Mouse (Mus musculus): ENCODE data around the gene Ube4b. TPM values are rescaled to one million over a fixed set of nuclear protein-coding genes. Genes with fewer than 3 reads are reported as not detected.

Ube4b gene
- polyA plus RNA-seq, 1 experiment from 2014 or later = 49.5 TPM

DNA sequence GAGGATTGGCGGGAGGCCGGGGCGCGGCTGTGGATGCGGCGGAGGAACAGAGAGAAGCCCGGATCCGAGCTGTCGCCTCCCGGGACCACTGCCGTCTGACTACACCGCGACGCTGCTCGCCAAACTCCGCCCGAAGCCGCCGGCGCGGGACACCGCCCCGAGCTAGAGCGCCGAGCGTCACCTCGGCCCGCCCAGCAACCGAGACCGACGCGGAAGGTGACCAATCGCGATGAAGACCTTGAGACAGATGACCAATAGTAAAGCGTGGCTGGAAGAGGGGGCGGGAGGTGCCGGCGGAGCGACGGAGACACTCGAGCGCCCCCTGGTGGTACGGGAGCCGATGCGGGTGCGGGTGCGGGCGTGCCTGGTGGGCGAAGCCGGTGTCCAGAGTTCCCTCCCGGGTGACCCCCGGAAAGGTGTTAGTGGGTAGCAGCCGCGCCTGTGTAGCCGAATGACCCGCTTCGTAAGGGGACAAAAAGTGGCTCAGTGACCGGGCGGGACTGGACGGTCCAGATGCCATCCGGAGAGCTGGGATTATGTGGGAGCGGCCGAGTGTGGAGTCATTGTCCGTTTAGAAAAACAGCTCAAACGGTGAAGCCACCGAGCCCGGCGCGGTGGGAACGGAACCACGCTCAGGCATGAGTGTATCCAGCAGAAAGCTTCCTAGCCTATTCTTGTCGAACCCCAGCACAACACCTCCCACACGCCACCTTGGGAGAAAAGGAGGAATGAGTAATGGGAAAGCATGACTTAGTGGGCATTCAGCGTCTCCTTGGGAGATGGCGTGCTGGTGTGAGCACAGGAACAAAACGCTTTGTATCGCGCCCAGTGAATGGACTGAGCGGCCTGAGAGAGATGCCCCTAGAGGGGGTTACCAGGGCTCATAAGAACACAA is 118.7 kb downstream of the Ube4b start, which contains the start of gene Kif1b:
TSS of gene Kif1b (minus strand) at position 98 of the 895 bp plus-strand sequence.
- under 1% methylated on average over 79 of the region's 79 CpGs for WGBS
- H3K9ac ChIP-seq (ENCODE audit: low read length) = peak within 1 kb of the TSS; percentile 89

DNA sequence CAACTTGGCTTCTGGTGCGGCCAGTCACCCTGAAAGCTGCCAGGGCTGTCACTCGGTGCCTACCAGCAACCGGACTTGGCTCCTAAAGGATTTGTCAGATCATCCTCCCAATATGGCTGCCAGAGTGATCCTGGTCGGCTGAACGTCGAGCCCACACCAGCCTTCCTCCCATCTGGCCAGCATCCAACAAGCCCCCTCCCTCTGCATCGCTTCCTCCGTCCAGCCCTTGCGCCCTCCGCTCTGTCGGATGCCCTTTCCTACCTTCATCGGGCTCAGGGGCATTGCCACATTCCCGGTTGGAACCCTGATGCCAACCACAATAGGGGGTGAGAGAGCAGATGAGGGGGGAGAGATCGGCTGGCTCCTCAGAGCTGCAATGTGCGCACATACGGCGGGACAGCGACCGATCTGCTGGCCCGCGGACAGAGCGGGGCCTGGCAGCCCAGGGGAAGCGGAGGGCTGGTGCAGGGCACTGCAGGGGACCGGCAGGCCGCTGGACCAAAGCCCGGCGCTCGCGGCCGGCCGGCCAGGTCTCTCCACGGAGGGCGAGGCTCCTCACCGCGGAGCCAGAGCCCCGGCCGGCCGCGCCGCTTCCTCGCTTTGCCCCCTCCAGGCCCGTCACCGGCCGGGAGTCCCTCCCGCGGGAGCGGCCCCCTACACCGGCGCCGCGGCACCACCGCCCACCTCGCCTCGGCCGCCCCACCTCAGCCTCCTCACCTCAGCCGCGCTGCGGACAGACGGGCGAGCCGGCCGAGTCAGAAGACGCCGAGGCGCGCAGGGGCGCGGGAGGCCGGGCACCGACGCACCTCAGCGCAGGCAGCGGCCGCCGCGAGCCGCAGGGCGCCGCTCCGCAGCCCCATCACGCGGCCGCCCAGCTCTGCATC is 119.6 kb downstream of the Ube4b start:
- Histone ChIP-seq H3K27ac (replicated peaks; ENCODE audit: low read depth, low read length) (peak overlapping the region; percentile 83), H3K9ac (ENCODE audit: low read length) (peak overlapping the region; percentile 89), H3K27me3 (ENCODE audit: control insufficient read depth, insufficient read depth, low read length) (no peaks in the 10 kb centered on the region), H3K36me3 (ENCODE audit: control insufficient read depth, insufficient read depth, low read length) (no peaks in the 10 kb centered on the region), H3K4me3 (ENCODE audit: low read depth, low read length) (peak overlapping the region; percentile 94), H3K9me3 (ENCODE audit: control insufficient read depth, low read length) (no peaks in the 10 kb centered on the region), H3K4me1 (ENCODE audit: control insufficient read depth, insufficient read depth, low read length) (0 out of 2 replicates have a peak, but pooled peaks cover 4% of the 10 kb centered on the region), H3K4me2 (ENCODE audit: low read depth, severe bottlenecking) (peak overlapping the region; percentile 65)
- DNase-seq (ENCODE audit: low spot score) (peak; percentile 70), ATAC-seq (ENCODE audit: insufficient number of reproducible peaks, low FRiP score, low TSS enrichment, low read depth) (peak; percentile 65)
- WGBS = under 1% methylated on average over 61 of the region's 83 CpGs

More for the DNA sequence above, 118.7 kb downstream of the Ube4b start, which contains the start of gene Kif1b:
- 0 out of 2 replicates have a peak, but pooled peaks cover 4% of the 10 kb centered on the region for H3K4me1 ChIP-seq (ENCODE audit: control insufficient read depth, insufficient read depth, low read length)
- peak within 1 kb of the TSS; percentile 65 for H3K4me2 ChIP-seq (ENCODE audit: low read depth, severe bottlenecking)
- DNase-seq (ENCODE audit: low spot score) = peak; percentile 100
- no peaks in the 10 kb centered on the region for H3K27me3 ChIP-seq (ENCODE audit: control insufficient read depth, insufficient read depth, low read length)
- peak; percentile 97 for ATAC-seq (ENCODE audit: insufficient number of reproducible peaks, low FRiP score, low TSS enrichment, low read depth)
- peak within 1 kb of the TSS; percentile 94 for H3K4me3 ChIP-seq (ENCODE audit: low read depth, low read length)
- H3K36me3 ChIP-seq (ENCODE audit: control insufficient read depth, insufficient read depth, low read length) = no peaks in the 10 kb centered on the region
- peak within 1 kb of the TSS; percentile 83 for H3K27ac ChIP-seq (replicated peaks; ENCODE audit: low read depth, low read length)
- H3K9me3 ChIP-seq (ENCODE audit: control insufficient read depth, low read length) = no peaks in the 10 kb centered on the region

DNA sequence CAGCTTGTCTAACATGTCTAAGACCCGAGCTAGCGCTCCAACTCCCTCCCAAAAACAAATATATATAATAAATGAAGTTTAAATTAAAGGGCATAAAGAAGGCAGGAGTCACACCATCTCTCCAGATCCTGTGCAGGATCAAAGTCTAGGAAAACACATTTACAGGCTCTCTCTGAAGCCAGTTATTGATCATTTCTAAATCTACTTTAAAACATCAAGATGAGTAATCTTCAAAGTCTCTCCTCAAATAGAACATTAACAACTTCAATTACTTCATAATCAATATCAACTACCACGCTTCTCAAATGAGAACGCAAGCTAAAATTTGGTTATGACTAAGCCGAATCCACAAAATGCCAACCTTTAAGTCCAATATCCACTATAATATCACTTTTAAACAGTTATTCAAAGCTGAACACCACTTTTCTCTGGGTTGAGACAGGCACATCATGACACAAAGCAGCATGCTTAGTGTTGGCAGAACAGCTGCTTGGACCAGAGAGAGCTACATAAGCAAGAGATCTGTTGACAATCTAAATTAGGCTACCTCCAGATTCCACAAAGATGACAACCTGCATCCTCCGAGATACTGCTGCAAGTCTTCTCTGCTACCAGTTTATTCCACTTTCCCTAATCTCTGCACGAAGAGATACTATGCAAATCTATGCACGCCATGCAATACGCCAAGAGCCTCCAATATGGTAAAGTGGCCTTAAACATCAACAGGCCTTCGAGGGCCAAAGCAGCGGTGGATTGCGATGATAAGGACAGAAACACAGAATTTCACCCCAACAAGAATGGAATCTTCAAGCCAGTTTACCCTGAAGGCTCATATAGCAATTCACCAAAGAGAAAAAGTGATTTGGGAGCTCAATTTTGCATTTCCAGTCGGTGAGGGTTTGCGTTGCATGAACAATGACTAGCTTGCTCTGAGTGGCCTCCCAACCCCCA is 120.5 kb downstream of the Ube4b start:
- Histone ChIP-seq H3K27me3 (ENCODE audit: control insufficient read depth, insufficient read depth, low read length) (no peaks in the 10 kb centered on the region), H3K4me2 (ENCODE audit: low read depth, severe bottlenecking) (peak overlapping the region; percentile 65), H3K27ac (replicated peaks; ENCODE audit: low read depth, low read length) (no peak overlapping the region), H3K4me3 (ENCODE audit: low read depth, low read length) (peak overlapping the region; percentile 94), H3K9me3 (ENCODE audit: control insufficient read depth, low read length) (no peaks in the 10 kb centered on the region), H3K36me3 (ENCODE audit: control insufficient read depth, insufficient read depth, low read length) (no peaks in the 10 kb centered on the region), H3K9ac (ENCODE audit: low read length) (peak overlapping the region; percentile 89), H3K4me1 (ENCODE audit: control insufficient read depth, insufficient read depth, low read length) (0 out of 2 replicates have a peak, but pooled peaks cover 8% of the 10 kb centered on the region)
- 50% methylated on average over 14 of the region's 14 CpGs for WGBS
- ATAC-seq (ENCODE audit: insufficient number of reproducible peaks, low FRiP score, low TSS enrichment, low read depth) (no peak), DNase-seq (ENCODE audit: low spot score) (no peak)

DNA sequence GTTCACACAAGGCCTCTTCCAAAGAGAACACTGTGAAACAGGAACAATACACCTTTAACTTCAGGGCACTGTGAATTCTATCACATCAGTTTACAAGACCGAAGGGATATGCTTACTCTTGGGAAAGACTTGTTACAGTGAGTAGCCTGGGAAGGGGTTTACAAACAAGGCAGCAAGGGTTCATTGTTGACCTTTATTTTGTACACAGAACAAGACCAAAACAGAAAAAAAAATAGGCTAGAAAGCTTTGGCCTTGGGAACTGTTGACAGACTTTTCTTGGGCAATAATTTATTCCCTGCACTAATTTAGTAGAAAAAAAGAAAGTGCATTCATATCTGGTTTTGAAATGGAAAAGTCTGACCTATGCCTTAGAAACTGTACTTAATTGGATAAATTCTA is 122.1 kb downstream of the Ube4b start:
- H3K4me2 ChIP-seq (ENCODE audit: low read depth, severe bottlenecking) = no peak overlapping the region
- H3K9me3 ChIP-seq (ENCODE audit: control insufficient read depth, low read length) = no peaks in the 10 kb centered on the region
- H3K27ac ChIP-seq (replicated peaks; ENCODE audit: low read depth, low read length) = no peak overlapping the region
- H3K36me3 ChIP-seq (ENCODE audit: control insufficient read depth, insufficient read depth, low read length) = no peaks in the 10 kb centered on the region
- 85% methylated on average over 1 of the region's 1 CpGs for WGBS
- no peaks in the 10 kb centered on the region for H3K27me3 ChIP-seq (ENCODE audit: control insufficient read depth, insufficient read depth, low read length)
- DNase-seq (ENCODE audit: low spot score) (no peak), ATAC-seq (ENCODE audit: insufficient number of reproducible peaks, low FRiP score, low TSS enrichment, low read depth) (no peak)
- H3K4me1 ChIP-seq (ENCODE audit: control insufficient read depth, insufficient read depth, low read length) = 0 out of 2 replicates have a peak, but pooled peaks cover 8% of the 10 kb centered on the region
- H3K9ac ChIP-seq (ENCODE audit: low read length) = no peak overlapping the region
- no peak overlapping the region for H3K4me3 ChIP-seq (ENCODE audit: low read depth, low read length)

DNA sequence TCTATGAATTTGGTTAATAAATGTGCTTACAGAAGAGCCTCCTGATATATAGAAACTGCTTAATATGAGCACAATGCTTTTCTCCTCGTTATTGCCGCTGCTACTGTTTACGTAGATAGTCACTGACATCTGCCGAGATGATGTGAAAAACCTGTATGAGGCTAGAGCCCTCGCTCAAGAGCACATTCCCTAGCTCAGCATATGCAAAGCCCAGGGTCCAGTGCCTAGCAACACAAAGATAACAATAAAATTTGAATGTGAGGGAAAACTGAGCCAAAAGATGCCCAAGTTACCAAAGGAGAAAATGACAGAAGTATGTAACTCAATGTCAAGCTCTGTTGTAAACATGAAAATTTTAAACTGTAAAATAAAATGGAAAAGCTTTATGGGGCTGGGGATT is 123.0 kb downstream of the Ube4b start:
- Histone ChIP-seq H3K36me3 (ENCODE audit: control insufficient read depth, insufficient read depth, low read length) (no peaks in the 10 kb centered on the region), H3K4me1 (ENCODE audit: control insufficient read depth, insufficient read depth, low read length) (0 out of 2 replicates have a peak, but pooled peaks cover 8% of the 10 kb centered on the region)
- no peak for ATAC-seq (ENCODE audit: insufficient number of reproducible peaks, low FRiP score, low TSS enrichment, low read depth)

DNA sequence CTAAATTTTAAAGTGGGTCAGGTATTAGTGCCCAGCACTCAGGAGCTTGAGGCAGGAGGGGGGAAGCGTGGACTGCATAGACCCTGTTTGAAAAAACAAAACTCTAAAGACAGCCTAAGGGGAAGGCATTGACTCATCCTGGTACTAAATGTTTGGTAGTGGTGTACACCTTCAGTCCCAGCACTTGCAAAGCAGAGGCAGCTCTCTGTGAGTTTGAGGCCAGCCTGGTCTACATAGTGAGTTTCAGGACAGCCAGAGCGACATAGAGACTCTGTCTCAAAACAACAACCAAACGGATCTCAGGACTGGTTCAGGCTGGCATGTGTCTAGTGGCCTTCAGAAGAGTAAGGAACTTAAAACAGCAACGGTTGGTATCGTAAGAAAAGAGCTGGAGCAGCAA is 123.8 kb downstream of the Ube4b start:
- Histone ChIP-seq H3K36me3 (ENCODE audit: control insufficient read depth, insufficient read depth, low read length) (no peaks in the 10 kb centered on the region), H3K27me3 (ENCODE audit: control insufficient read depth, insufficient read depth, low read length) (no peaks in the 10 kb centered on the region), H3K4me2 (ENCODE audit: low read depth, severe bottlenecking) (no peak overlapping the region), H3K9me3 (ENCODE audit: control insufficient read depth, low read length) (no peaks in the 10 kb centered on the region), H3K9ac (ENCODE audit: low read length) (no peak overlapping the region), H3K4me1 (ENCODE audit: control insufficient read depth, insufficient read depth, low read length) (0 out of 2 replicates have a peak, but pooled peaks cover 8% of the 10 kb centered on the region), H3K4me3 (ENCODE audit: low read depth, low read length) (no peak overlapping the region), H3K27ac (replicated peaks; ENCODE audit: low read depth, low read length) (no peak overlapping the region)
- 85% methylated on average over 5 of the region's 5 CpGs for WGBS
- no peak for ATAC-seq (ENCODE audit: insufficient number of reproducible peaks, low FRiP score, low TSS enrichment, low read depth)
- no peak for DNase-seq (ENCODE audit: low spot score)

More for the DNA sequence above, 123.0 kb downstream of the Ube4b start:
- Histone ChIP-seq H3K9me3 (ENCODE audit: control insufficient read depth, low read length) (no peaks in the 10 kb centered on the region), H3K9ac (ENCODE audit: low read length) (no peak overlapping the region), H3K4me2 (ENCODE audit: low read depth, severe bottlenecking) (no peak overlapping the region), H3K4me3 (ENCODE audit: low read depth, low read length) (no peak overlapping the region), H3K27ac (replicated peaks; ENCODE audit: low read depth, low read length) (no peak overlapping the region), H3K27me3 (ENCODE audit: control insufficient read depth, insufficient read depth, low read length) (no peaks in the 10 kb centered on the region)
- no peak for DNase-seq (ENCODE audit: low spot score)
- 84% methylated on average over 5 of the region's 5 CpGs for WGBS

DNA sequence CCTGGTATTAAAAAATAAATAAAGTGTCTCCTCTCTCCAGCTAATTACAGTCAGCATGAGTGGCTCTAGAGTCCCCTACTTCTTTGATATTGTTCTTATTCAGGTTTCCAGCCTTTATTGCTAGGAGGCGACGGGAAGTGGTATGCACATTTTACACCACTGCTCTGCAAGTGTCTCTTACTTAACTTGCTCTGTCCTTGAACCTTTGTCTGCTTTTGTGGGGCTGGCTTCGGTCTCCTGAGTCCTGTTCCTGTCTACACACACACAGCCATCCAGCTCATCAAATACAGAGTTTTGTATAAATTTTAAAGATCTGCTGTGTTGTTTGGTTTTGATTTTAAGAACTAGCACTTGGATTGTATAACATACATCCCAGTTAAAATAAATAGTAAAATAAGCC is 124.4 kb downstream of the Ube4b start:
- H3K4me3 ChIP-seq (ENCODE audit: low read depth, low read length) = no peak overlapping the region
- no peaks in the 10 kb centered on the region for H3K27me3 ChIP-seq (ENCODE audit: control insufficient read depth, insufficient read depth, low read length)
- no peak for DNase-seq (ENCODE audit: low spot score)
- no peak overlapping the region for H3K9ac ChIP-seq (ENCODE audit: low read length)
- WGBS = 78% methylated on average over 3 of the region's 3 CpGs
- H3K4me1 ChIP-seq (ENCODE audit: control insufficient read depth, insufficient read depth, low read length) = 0 out of 2 replicates have a peak, but pooled peaks cover 8% of the 10 kb centered on the region
- H3K4me2 ChIP-seq (ENCODE audit: low read depth, severe bottlenecking) = no peak overlapping the region
- no peaks in the 10 kb centered on the region for H3K36me3 ChIP-seq (ENCODE audit: control insufficient read depth, insufficient read depth, low read length)
- ATAC-seq (ENCODE audit: insufficient number of reproducible peaks, low FRiP score, low TSS enrichment, low read depth) = no peak
- no peaks in the 10 kb centered on the region for H3K9me3 ChIP-seq (ENCODE audit: control insufficient read depth, low read length)
- H3K27ac ChIP-seq (replicated peaks; ENCODE audit: low read depth, low read length) = no peak overlapping the region

Data from limb, embryonic 11.5 days (tissue).